Mouse (Mus musculus) heart, postnatal 0 days (tissue): ENCODE measurements around the gene Fstl1.

Experiments used
- CTCF ChIP-seq: IDR thresholded peaks from 2 replicates; pipeline ENCODE4 v1.5.1; 2016; ENCODE audit warnings: antibody characterized with exemption, control low read depth, low read depth
- EP300 ChIP-seq: IDR thresholded peaks from 2 replicates; pipeline ENCODE4 v1.6.1; 2016; ENCODE audit warnings: antibody characterized with exemption, low read depth

DNA sequence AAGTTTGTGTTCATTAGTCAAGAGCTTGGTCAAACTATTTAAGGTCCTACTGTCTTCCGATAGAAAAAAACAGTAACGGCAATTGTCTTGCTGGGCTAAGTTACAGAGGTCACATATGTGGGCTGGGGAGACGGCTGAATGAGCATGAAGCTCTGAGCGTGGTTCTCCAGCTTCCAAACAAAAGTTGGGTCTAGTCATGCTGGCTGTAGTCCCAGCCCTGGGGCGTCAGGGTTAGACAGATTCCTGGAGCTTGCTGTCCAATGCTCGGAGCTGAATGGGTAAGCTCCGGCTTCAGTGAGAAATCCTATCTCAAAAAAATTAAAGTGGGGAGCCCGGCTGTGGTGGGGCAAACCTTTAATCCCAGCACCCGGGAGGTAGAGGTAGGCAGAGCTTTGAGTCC, 76.6 kb downstream of the Fstl1 start:
- TF ChIP-seq EP300 (no peak), CTCF (no peak)
